Mouse (Mus musculus): ENCODE measurements around the gene Ckmt2. TPM values are rescaled to one million over a fixed set of nuclear protein-coding genes. Genes with fewer than 3 reads are reported as not detected.

The Ckmt2 gene
- not detected in 2 replicates for polyA plus RNA-seq (2016; fragmentation: Nextera tagmentation; extraction: Ambion mirVana)

DNA sequence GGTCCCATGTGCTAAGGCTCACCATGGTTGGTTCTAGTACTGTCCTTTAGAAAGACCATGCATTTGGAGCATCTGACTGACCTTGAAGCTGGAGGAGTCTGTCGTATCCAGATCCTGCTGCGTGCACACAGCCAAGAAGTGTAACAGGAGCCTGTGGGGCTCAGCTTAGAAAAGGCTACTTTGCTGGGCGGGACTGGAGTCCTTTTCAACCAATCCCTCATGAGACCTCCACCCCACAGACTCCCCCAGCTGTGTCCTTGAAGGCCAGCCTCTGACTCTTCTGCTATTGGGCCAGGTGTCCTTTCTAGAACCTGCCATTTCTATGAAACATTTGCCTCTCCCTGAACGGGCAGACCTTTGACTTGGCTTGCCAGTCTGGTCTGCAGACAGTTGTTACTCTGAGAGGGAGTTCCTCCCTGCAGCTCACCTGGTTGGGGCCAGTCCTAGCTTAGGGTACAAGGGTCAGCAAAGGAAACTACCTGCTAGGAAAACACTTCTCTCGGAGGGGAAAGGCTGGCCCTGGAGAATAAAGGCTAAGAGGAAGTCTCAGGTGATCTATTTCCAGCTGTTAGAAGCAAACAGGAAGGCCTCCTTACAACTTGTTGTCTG is at the start of gene Ckmt2:
Gene Ckmt2, minus strand, starts transcription at position 145 of the 609 bp plus-strand sequence.
- no peaks in the 10 kb centered on the region for H3K4me1 ChIP-seq
- H3K9ac ChIP-seq: no peak within 1 kb of the TSS
- no peaks in the 10 kb centered on the region for H3K27me3 ChIP-seq (replicated peaks)
- no peak within 1 kb of the TSS for H3K4me3 ChIP-seq
- H3K27ac ChIP-seq: no peak within 1 kb of the TSS
- no peaks in the 10 kb centered on the region for H3K9me3 ChIP-seq (replicated peaks)
- no peak within 1 kb of the TSS for H3K4me2 ChIP-seq
- H3K36me3 ChIP-seq: no peaks in the 10 kb centered on the region
- 59% methylated on average over 5 of the region's 5 CpGs for WGBS (ENCODE audit: insufficient replicate concordance)
- ATAC-seq: no peak

DNA sequence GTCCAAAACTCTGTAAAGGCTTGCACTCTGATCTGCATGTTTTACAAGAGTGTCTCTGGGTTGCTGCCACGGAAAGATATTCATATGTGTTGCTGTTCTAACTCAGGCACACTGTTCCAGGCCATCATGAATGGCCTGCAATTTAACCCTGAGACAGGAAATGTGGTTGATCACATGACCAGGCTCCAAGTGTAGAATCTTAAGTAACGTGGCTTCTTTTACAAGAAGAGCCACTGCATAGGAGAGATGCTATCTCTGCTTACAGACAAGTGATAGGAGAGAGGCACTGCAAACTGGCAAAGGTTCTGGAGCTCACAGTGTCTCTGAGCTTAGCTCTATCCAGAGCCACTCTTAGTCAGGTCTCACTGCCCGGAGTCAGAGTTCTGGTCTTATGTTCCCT is 44.3 kb upstream of the Ckmt2 start:
- Histone ChIP-seq H3K27ac (no peak overlapping the region), H3K4me3 (no peak overlapping the region), H3K9me3 (replicated peaks) (no peaks in the 10 kb centered on the region), H3K27me3 (replicated peaks) (no peaks in the 10 kb centered on the region), H3K4me1 (no peaks in the 10 kb centered on the region), H3K36me3 (no peaks in the 10 kb centered on the region), H3K4me2 (no peak overlapping the region), H3K9ac (no peak overlapping the region)
- 34% methylated on average over 3 of the region's 3 CpGs for WGBS (ENCODE audit: insufficient replicate concordance)
- no peak for ATAC-seq

- Histone ChIP-seq H3K27ac (no peak overlapping the region), H3K4me1 (no peaks in the 10 kb centered on the region), H3K4me2 (no peak overlapping the region), H3K9me3 (replicated peaks) (no peaks in the 10 kb centered on the region), H3K4me3 (no peak overlapping the region), H3K27me3 (replicated peaks) (no peaks in the 10 kb centered on the region), H3K36me3 (no peaks in the 10 kb centered on the region), H3K9ac (no peak overlapping the region)
- WGBS (ENCODE audit: insufficient replicate concordance): 78% methylated on average over 5 of the region's 5 CpGs
- ATAC-seq: no peak
Measured at GRCm38 (mm10) chr13:91918764-91919163, 42.1 kb upstream of the Ckmt2 start.

- no peak overlapping the region for H3K4me2 ChIP-seq
- no peak overlapping the region for H3K9ac ChIP-seq
- H3K9me3 ChIP-seq (replicated peaks): no peaks in the 10 kb centered on the region
- no peaks in the 10 kb centered on the region for H3K36me3 ChIP-seq
- no peak for ATAC-seq
- no peak overlapping the region for H3K4me3 ChIP-seq
- 75% methylated on average over 2 of the region's 2 CpGs for WGBS (ENCODE audit: insufficient replicate concordance)
- H3K27me3 ChIP-seq (replicated peaks): no peaks in the 10 kb centered on the region
- H3K27ac ChIP-seq: no peak overlapping the region
- H3K4me1 ChIP-seq: no peaks in the 10 kb centered on the region
Measured at GRCm38 (mm10) chr13:91917835-91918234, 41.1 kb upstream of the Ckmt2 start.

- Histone ChIP-seq H3K9me3 (replicated peaks) (no peaks in the 10 kb centered on the region), H3K4me1 (no peaks in the 10 kb centered on the region), H3K36me3 (no peaks in the 10 kb centered on the region), H3K27me3 (replicated peaks) (no peaks in the 10 kb centered on the region), H3K4me2 (no peak overlapping the region), H3K27ac (no peak overlapping the region), H3K4me3 (no peak overlapping the region), H3K9ac (no peak overlapping the region)
- WGBS (ENCODE audit: insufficient replicate concordance): 69% methylated on average over 5 of the region's 5 CpGs
- ATAC-seq: no peak
Measured at GRCm38 (mm10) chr13:91916308-91916707, 39.6 kb upstream of the Ckmt2 start.

- 62% methylated on average over 6 of the region's 6 CpGs for WGBS (ENCODE audit: insufficient replicate concordance)
- H3K27ac ChIP-seq: no peak overlapping the region
- H3K4me1 ChIP-seq: no peaks in the 10 kb centered on the region
- H3K9me3 ChIP-seq (replicated peaks): no peaks in the 10 kb centered on the region
- H3K4me2 ChIP-seq: no peak overlapping the region
- ATAC-seq: no peak
- no peaks in the 10 kb centered on the region for H3K27me3 ChIP-seq (replicated peaks)
- H3K9ac ChIP-seq: no peak overlapping the region
- H3K36me3 ChIP-seq: no peaks in the 10 kb centered on the region
- H3K4me3 ChIP-seq: no peak overlapping the region
Measured at GRCm38 (mm10) chr13:91915582-91916239, 39.0 kb upstream of the Ckmt2 start.

DNA sequence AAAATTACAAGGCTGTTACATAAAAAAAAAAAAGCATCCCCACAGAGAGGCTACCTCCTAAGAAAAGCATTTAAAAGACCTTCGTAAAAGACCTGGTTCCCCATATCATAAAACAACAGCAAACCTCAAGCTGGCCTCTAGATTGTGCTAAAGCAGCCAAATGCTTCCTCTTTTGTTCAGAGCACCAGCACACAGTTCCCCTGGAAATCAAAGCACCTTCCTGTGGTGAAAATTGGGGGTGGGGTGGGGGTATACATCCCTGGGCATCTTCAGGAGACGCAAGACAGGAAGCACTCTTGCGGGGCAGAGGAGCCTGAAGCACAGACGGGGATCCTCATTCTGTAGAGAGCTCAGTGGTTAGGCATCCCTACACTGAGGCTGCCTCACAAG is 38.5 kb upstream of the Ckmt2 start:
- no peak overlapping the region for H3K4me3 ChIP-seq
- no peak overlapping the region for H3K9ac ChIP-seq
- no peak for ATAC-seq
- no peak overlapping the region for H3K27ac ChIP-seq
- no peak overlapping the region for H3K4me2 ChIP-seq
- H3K4me1 ChIP-seq: no peaks in the 10 kb centered on the region
- 22% methylated on average over 4 of the region's 4 CpGs for whole genome bisulfite sequencing (ENCODE audit: insufficient replicate concordance)
- H3K36me3 ChIP-seq: no peaks in the 10 kb centered on the region
- H3K9me3 ChIP-seq (replicated peaks): no peaks in the 10 kb centered on the region
- H3K27me3 ChIP-seq (replicated peaks): no peaks in the 10 kb centered on the region

GRCm38 (mm10) chr13:91911652-91912051 is 35.0 kb upstream of the Ckmt2 start:
- no peak overlapping the region for H3K4me3 ChIP-seq
- ATAC-seq: no peak
- no peaks in the 10 kb centered on the region for H3K4me1 ChIP-seq
- H3K27ac ChIP-seq: no peak overlapping the region
- H3K36me3 ChIP-seq: no peaks in the 10 kb centered on the region
- H3K9ac ChIP-seq: no peak overlapping the region
- no peak overlapping the region for H3K4me2 ChIP-seq
- no peaks in the 10 kb centered on the region for H3K9me3 ChIP-seq (replicated peaks)
- H3K27me3 ChIP-seq (replicated peaks): no peaks in the 10 kb centered on the region

GRCm38 (mm10) chr13:91911211-91911610 is 34.5 kb upstream of the Ckmt2 start:
- H3K9ac ChIP-seq: no peak overlapping the region
- ATAC-seq: no peak
- H3K4me3 ChIP-seq: no peak overlapping the region
- no peaks in the 10 kb centered on the region for H3K36me3 ChIP-seq
- no peaks in the 10 kb centered on the region for H3K27me3 ChIP-seq (replicated peaks)
- H3K9me3 ChIP-seq (replicated peaks): no peaks in the 10 kb centered on the region
- H3K4me1 ChIP-seq: no peaks in the 10 kb centered on the region
- no peak overlapping the region for H3K27ac ChIP-seq
- no peak overlapping the region for H3K4me2 ChIP-seq

GRCm38 (mm10) chr13:91908202-91908980 is 31.7 kb upstream of the Ckmt2 start:
- Histone ChIP-seq H3K9ac (no peak overlapping the region), H3K36me3 (no peaks in the 10 kb centered on the region), H3K27me3 (replicated peaks) (no peaks in the 10 kb centered on the region), H3K4me3 (no peak overlapping the region), H3K27ac (no peak overlapping the region), H3K4me1 (no peaks in the 10 kb centered on the region), H3K9me3 (replicated peaks) (no peaks in the 10 kb centered on the region), H3K4me2 (no peak overlapping the region)
- WGBS (ENCODE audit: insufficient replicate concordance): 35% methylated on average over 10 of the region's 10 CpGs
- no peak for ATAC-seq

- 68% methylated on average over 3 of the region's 3 CpGs for WGBS (ENCODE audit: insufficient replicate concordance)
- no peak for ATAC-seq
Measured at GRCm38 (mm10) chr13:91906338-91906737, 29.7 kb upstream of the Ckmt2 start.

GRCm38 (mm10) chr13:91896476-91896875 is 19.8 kb upstream of the Ckmt2 start:
- no peaks in the 10 kb centered on the region for H3K4me1 ChIP-seq
- no peak for ATAC-seq
- no peaks in the 10 kb centered on the region for H3K9me3 ChIP-seq (replicated peaks)
- no peak overlapping the region for H3K4me3 ChIP-seq
- no peak overlapping the region for H3K27ac ChIP-seq
- H3K9ac ChIP-seq: no peak overlapping the region
- no peaks in the 10 kb centered on the region for H3K36me3 ChIP-seq
- no peak overlapping the region for H3K4me2 ChIP-seq
- 25% methylated on average over 1 of the region's 1 CpGs for WGBS (ENCODE audit: insufficient replicate concordance)
- no peaks in the 10 kb centered on the region for H3K27me3 ChIP-seq (replicated peaks)

More at GRCm38 (mm10) chr13:91906338-91906737, 29.7 kb upstream of the Ckmt2 start:
- no peaks in the 10 kb centered on the region for H3K27me3 ChIP-seq (replicated peaks)
- H3K36me3 ChIP-seq: no peaks in the 10 kb centered on the region
- no peak overlapping the region for H3K9ac ChIP-seq
- H3K4me2 ChIP-seq: no peak overlapping the region
- no peak overlapping the region for H3K27ac ChIP-seq
- no peak overlapping the region for H3K4me3 ChIP-seq
- no peaks in the 10 kb centered on the region for H3K9me3 ChIP-seq (replicated peaks)
- no peaks in the 10 kb centered on the region for H3K4me1 ChIP-seq
